Mouse (Mus musculus) limb, embryonic 15.5 days (tissue): Measurements from ENCODE around the gene Sgsm3. TPM values are rescaled to one million over a fixed set of nuclear protein-coding genes. Genes with fewer than 3 reads are reported as not detected.
"Not testable (repeated sequence)": the region's sequence is repeated elsewhere in the genome, so short reads cannot be mapped to it uniquely, and the experiment has no call there.

ENCODE experiments used
- ATAC-seq: fragments of 200-750 bp; cut with Nextera tagmentation; 2 replicates; pipeline ENCODE4 v1.8.0; 2017; ENCODE audit warnings: low read depth, moderate TSS enrichment; ENCODE audit not compliant: insufficient number of reproducible peaks, low FRiP score, low TSS enrichment
- H3K27ac ChIP-seq: fragments of 300-500 bp; sonication (generic); 2 replicates; pipeline ENCODE4 v1.5.1; 2015; ENCODE audit warnings: moderate library complexity, mild to moderate bottlenecking, inconsistent platforms
- H3K27me3 ChIP-seq: fragments of 300-500 bp; sonication (generic); 2 replicates; pipeline ENCODE4 v1.6.1; 2015; ENCODE audit warnings: inconsistent platforms
- H3K36me3 ChIP-seq: fragments of 300-500 bp; sonication (generic); 2 replicates; pipeline ENCODE4 v1.6.1; 2015; ENCODE audit warnings: inconsistent platforms
- H3K4me1 ChIP-seq: fragments of 300-500 bp; sonication (generic); 2 replicates; pipeline ENCODE4 v1.6.1; 2015; ENCODE audit warnings: inconsistent platforms
- H3K4me2 ChIP-seq: fragments of 300-500 bp; sonication (generic); 2 replicates; pipeline ENCODE4 v1.6.1; 2015; ENCODE audit warnings: mild to moderate bottlenecking, inconsistent platforms
- H3K4me3 ChIP-seq: fragments of 300-500 bp; sonication (generic); 2 replicates; pipeline ENCODE4 v1.5.1; 2015; ENCODE audit warnings: mild to moderate bottlenecking, inconsistent platforms
- H3K9ac ChIP-seq: fragments of 300-500 bp; sonication (generic); 2 replicates; pipeline ENCODE4 v1.6.1; 2015; ENCODE audit warnings: inconsistent platforms
- H3K9me3 ChIP-seq: fragments of 300-500 bp; sonication (generic); 2 replicates; pipeline ENCODE4 v1.6.1; 2016; ENCODE audit warnings: inconsistent platforms
- WGBS: fragments of 180-500 bp; shearing (Covaris S2); methylation state at CpG from one replicate; pipeline ENCODE4 v1.1.7; 2015; 5-methylcytosine and 5-hydroxymethylcytosine counted together
- polyA plus RNA-seq: library from polyadenylated mRNA; unstranded; fragments of >200 nt; fragmentation: Nextera tagmentation; extraction: Ambion mirVana; gene quantifications from 2 replicates; pipeline ENCODE4 v1.2.1, GENCODE M21; 2015

Gene Sgsm3
- polyA plus RNA-seq = 26.0 and 34.0 TPM in 2 replicates

- H3K9me3 ChIP-seq = no peaks in the 10 kb centered on the region
- no peaks in the 10 kb centered on the region for H3K27me3 ChIP-seq
- H3K4me1 ChIP-seq = peaks cover 11% of the 10 kb centered on the region; the same call in 1 of the 2 replicates
- H3K4me2 ChIP-seq = peak within 1 kb of the TSS; percentile 76
- no peaks in the 10 kb centered on the region for H3K36me3 ChIP-seq
- peak; percentile 84 for ATAC-seq
- WGBS = under 1% methylated on average over 67 of the region's 67 CpGs
- H3K27ac ChIP-seq = no peak within 1 kb of the TSS
- peak within 1 kb of the TSS; percentile 71 for H3K9ac ChIP-seq
- H3K4me3 ChIP-seq = peak within 1 kb of the TSS; percentile 89
These were observed at the start of gene Sgsm3 for GRCm38 (mm10) chr15:80977620-80978334. Sgsm3 (plus strand) TSS chr15:80977765.

DNA sequence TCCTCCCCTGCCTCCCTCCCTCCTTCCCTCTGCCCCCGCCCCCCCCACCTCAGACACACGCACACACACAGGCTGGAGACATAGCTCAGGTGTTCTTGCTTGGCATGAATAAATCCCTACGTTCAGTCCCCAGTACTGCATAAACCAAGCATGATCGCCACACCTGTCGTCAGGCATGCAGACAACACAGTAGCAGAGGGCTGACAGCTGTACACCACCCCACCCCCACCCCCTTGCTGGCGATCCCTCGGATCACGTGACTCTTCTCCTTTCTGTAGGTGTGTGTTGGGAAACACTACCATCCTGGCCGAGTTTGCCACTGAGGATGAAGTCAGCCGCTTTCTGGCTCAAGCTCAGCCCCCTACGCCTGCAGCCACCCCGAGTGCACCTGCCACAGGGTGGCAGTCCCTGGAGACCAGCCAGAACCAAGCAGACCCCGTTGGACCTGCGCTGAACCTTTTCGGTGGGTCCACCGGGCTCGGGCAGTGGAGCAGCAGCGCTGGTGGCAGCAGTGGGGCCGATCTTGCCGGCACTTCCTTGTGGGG, 48.7 kb upstream of the Sgsm3 start:
- Histone ChIP-seq H3K27ac (no peak overlapping the region; the same call in 1 of the 2 replicates), H3K9me3 (no peaks in the 10 kb centered on the region), H3K9ac (no peak overlapping the region), H3K4me2 (no peak overlapping the region), H3K4me1 (peaks cover 6% of the 10 kb centered on the region), H3K4me3 (no peak overlapping the region), H3K27me3 (no peaks in the 10 kb centered on the region), H3K36me3 (peaks cover 60% of the 10 kb centered on the region)
- no peak for ATAC-seq
- 73% methylated on average over 20 of the region's 20 CpGs for WGBS

DNA sequence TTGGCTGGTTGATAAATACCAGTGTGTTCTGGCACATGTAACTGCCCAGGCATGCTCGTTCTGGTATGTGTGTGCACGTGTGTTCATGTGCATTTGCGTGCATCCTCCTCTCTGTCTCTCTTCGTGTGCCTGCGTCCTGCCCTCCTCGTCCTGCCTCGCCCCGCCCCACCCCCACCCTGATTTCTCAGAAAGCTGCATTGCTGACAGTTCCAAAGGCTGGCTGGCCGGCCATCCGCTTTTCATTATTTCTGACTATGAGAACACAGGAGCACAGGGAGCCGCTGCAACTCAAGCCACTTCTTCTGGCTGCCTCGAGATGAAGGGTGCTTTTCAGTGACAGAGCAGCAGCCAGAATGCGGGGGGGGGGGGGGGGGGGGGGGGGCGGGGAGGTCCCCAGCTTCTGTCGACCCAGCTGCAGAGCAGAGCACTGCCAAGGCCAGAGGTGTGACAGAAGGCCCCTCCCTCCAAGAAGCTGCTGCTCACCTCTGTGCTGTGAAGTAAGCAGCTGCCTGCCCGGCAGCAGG, 47.5 kb upstream of the Sgsm3 start:
- 19% methylated on average over 13 of the region's 16 CpGs for WGBS
- Histone ChIP-seq H3K27me3 (no peaks in the 10 kb centered on the region), H3K9ac (no peak overlapping the region), H3K4me1 (peaks cover 6% of the 10 kb centered on the region), H3K4me3 (no peak overlapping the region), H3K36me3 (peaks cover 48% of the 10 kb centered on the region), H3K27ac (peak overlapping the region; percentile 47), H3K4me2 (no peak overlapping the region), H3K9me3 (no peaks in the 10 kb centered on the region)
- ATAC-seq = no peak; the same call in 1 of the 2 replicates

- not testable (repeated sequence) for H3K4me1 ChIP-seq, H3K27ac ChIP-seq, H3K4me2 ChIP-seq, H3K4me3 ChIP-seq, ATAC-seq, H3K27me3 ChIP-seq, H3K9me3 ChIP-seq, H3K9ac ChIP-seq
- peaks cover 45% of the 10 kb centered on the region for H3K36me3 ChIP-seq
- WGBS = 75% methylated on average over 23 of the region's 23 CpGs
These were observed 46.8 kb upstream of the Sgsm3 start for GRCm38 (mm10) chr15:80930676-80931320.

- peaks cover 41% of the 10 kb centered on the region for H3K36me3 ChIP-seq
- no peak overlapping the region for H3K4me2 ChIP-seq
- H3K4me3 ChIP-seq = no peak overlapping the region
- H3K4me1 ChIP-seq = peaks cover 6% of the 10 kb centered on the region
- no peak for ATAC-seq
- no peaks in the 10 kb centered on the region for H3K27me3 ChIP-seq
- peak overlapping the region; percentile 54; the same call in 1 of the 2 replicates for H3K27ac ChIP-seq
- H3K9me3 ChIP-seq = no peaks in the 10 kb centered on the region
- no peak overlapping the region for H3K9ac ChIP-seq
- 72% methylated on average over 9 of the region's 9 CpGs for WGBS
These were observed 46.1 kb upstream of the Sgsm3 start for GRCm38 (mm10) chr15:80931345-80931960.

- H3K4me3 ChIP-seq = no peak overlapping the region
- H3K4me1 ChIP-seq = peaks cover 6% of the 10 kb centered on the region
- H3K36me3 ChIP-seq = peaks cover 25% of the 10 kb centered on the region
- no peak for ATAC-seq
- H3K4me2 ChIP-seq = no peak overlapping the region
- H3K27ac ChIP-seq = no peak overlapping the region
- H3K27me3 ChIP-seq = no peaks in the 10 kb centered on the region
- no peak overlapping the region for H3K9ac ChIP-seq
- 93% methylated on average over 5 of the region's 5 CpGs for WGBS
- no peaks in the 10 kb centered on the region for H3K9me3 ChIP-seq
These were observed 42.7 kb upstream of the Sgsm3 start for GRCm38 (mm10) chr15:80934841-80935240.

- H3K4me3 ChIP-seq = no peak overlapping the region
- 56% methylated on average over 3 of the region's 3 CpGs for WGBS
- no peak for ATAC-seq
- no peaks in the 10 kb centered on the region for H3K27me3 ChIP-seq
- no peak overlapping the region for H3K4me2 ChIP-seq
- H3K9me3 ChIP-seq = no peaks in the 10 kb centered on the region
- H3K36me3 ChIP-seq = peaks cover 20% of the 10 kb centered on the region
- 0 out of 2 replicates have a peak overlapping the region, but pooled peaks have one; percentile 5 for H3K27ac ChIP-seq
- no peaks in the 10 kb centered on the region for H3K4me1 ChIP-seq
- no peak overlapping the region for H3K9ac ChIP-seq
These were observed 40.9 kb upstream of the Sgsm3 start for GRCm38 (mm10) chr15:80936686-80937085.

DNA sequence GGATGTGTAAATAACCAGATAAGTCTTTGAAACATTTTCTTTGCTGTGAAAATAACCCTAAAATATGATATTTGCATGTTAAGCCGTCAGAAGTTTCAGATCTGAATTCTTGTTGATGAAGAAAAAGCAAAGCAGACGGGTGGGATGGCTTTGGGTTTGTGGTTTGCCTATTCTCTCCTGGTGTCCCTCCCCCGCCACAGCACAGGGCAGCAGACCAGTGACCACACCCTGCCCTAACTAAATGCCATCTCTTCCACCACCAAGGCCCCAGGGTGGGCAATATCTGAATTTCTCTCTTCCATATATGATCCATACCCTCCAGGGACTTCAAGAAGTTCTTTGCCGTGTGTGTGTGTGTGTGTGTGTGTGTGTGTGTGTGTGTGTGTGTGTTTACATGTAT, 39.0 kb upstream of the Sgsm3 start:
- 86% methylated on average over 4 of the region's 4 CpGs for WGBS
- no peak for ATAC-seq
- no peaks in the 10 kb centered on the region for H3K9me3 ChIP-seq
- H3K27me3 ChIP-seq = no peaks in the 10 kb centered on the region
- no peak overlapping the region for H3K4me2 ChIP-seq
- peaks cover 16% of the 10 kb centered on the region for H3K36me3 ChIP-seq
- no peak overlapping the region for H3K27ac ChIP-seq
- no peak overlapping the region for H3K4me3 ChIP-seq
- no peaks in the 10 kb centered on the region for H3K4me1 ChIP-seq
- H3K9ac ChIP-seq = no peak overlapping the region

- no peak overlapping the region for H3K4me2 ChIP-seq
- H3K9me3 ChIP-seq = no peaks in the 10 kb centered on the region
- no peak overlapping the region for H3K9ac ChIP-seq
- peaks cover 15% of the 10 kb centered on the region for H3K36me3 ChIP-seq
- ATAC-seq = no peak
- no peak overlapping the region for H3K27ac ChIP-seq
- H3K4me3 ChIP-seq = no peak overlapping the region
- WGBS = 91% methylated on average over 5 of the region's 5 CpGs
- no peaks in the 10 kb centered on the region for H3K4me1 ChIP-seq
- H3K27me3 ChIP-seq = no peaks in the 10 kb centered on the region
These were observed 38.2 kb upstream of the Sgsm3 start for GRCm38 (mm10) chr15:80939401-80939800.

GRCm38 (mm10) chr15:80941468-80942040, 36.0 kb upstream of the Sgsm3 start:
- ATAC-seq = no peak
- Histone ChIP-seq H3K36me3 (peaks cover 15% of the 10 kb centered on the region), H3K4me2 (no peak overlapping the region), H3K9ac (no peak overlapping the region), H3K9me3 (no peaks in the 10 kb centered on the region), H3K4me3 (no peak overlapping the region), H3K27me3 (no peaks in the 10 kb centered on the region), H3K4me1 (no peaks in the 10 kb centered on the region), H3K27ac (no peak overlapping the region)
- 85% methylated on average over 6 of the region's 6 CpGs for WGBS

DNA sequence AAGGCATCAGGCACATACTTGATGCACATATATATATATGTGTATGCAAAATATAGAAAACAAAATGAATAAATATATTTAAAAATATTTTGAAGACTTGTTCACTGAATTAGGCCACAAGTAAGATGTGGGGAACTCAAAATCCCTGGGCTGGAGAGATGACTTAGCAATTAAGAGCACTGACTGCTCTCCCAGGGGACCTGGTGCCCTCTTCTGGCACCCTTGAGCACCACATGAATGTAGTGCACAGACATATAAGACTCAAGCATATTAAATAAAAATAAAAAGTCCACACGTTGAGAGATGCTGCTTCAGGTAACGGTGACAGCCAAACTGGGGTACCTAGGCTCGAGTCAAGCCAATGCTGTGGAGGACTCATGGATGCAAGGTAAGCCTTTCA, 31.7 kb upstream of the Sgsm3 start:
- no peak overlapping the region for H3K4me3 ChIP-seq
- H3K4me2 ChIP-seq = no peak overlapping the region
- 60% methylated on average over 3 of the region's 3 CpGs for WGBS
- no peak overlapping the region for H3K27ac ChIP-seq
- peaks cover 9% of the 10 kb centered on the region for H3K4me1 ChIP-seq
- no peaks in the 10 kb centered on the region for H3K27me3 ChIP-seq
- H3K9me3 ChIP-seq = no peaks in the 10 kb centered on the region
- ATAC-seq = no peak
- peaks cover 7% of the 10 kb centered on the region; the same call in 1 of the 2 replicates for H3K36me3 ChIP-seq
- no peak overlapping the region for H3K9ac ChIP-seq
